Mouse (Mus musculus) thymus, postnatal 4 days (tissue): ENCODE measurements around the gene Hoxc6.

ENCODE experiments used
- DNase-seq: peaks from one replicate; pipeline ENCODE4 v3.0.0; 2021

The Hoxc6 gene

GRCm38 (mm10) chr15:103041613-103042012 lies 43.6 kb downstream of the Hoxc6 start:
- no peak for DNase-seq

GRCm38 (mm10) chr15:103042209-103042608 lies 44.2 kb downstream of the Hoxc6 start:
- no peak for DNase-seq

- no peak for DNase-seq
These were observed 53.6 kb downstream of the Hoxc6 start for GRCm38 (mm10) chr15:103051670-103052069.

GRCm38 (mm10) chr15:103053210-103053609 lies 55.2 kb downstream of the Hoxc6 start:
- no peak for DNase-seq

DNA sequence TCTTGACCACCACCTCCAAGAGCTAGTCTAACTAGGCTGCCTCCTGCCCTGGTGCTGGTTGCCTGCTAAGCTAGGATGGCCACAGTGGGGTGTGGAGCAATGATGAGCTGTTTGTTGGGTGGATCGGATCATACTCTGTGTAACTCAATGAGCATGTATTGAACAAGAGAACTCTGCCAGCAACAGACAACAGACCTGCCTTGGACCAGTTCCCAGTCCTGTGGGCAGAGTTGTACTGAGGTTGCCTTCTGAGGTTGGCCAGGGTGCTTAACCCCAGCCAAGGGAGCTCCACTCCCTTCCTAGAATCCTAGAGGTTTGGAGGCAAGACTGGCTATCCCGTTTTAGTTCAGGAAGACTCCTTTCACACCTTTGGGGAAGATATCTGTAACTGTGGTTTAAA lies 58.3 kb downstream of the Hoxc6 start:
- DNase-seq: no peak

GRCm38 (mm10) chr15:103058715-103059114 lies 60.7 kb downstream of the Hoxc6 start:
- DNase-seq: no peak

DNA sequence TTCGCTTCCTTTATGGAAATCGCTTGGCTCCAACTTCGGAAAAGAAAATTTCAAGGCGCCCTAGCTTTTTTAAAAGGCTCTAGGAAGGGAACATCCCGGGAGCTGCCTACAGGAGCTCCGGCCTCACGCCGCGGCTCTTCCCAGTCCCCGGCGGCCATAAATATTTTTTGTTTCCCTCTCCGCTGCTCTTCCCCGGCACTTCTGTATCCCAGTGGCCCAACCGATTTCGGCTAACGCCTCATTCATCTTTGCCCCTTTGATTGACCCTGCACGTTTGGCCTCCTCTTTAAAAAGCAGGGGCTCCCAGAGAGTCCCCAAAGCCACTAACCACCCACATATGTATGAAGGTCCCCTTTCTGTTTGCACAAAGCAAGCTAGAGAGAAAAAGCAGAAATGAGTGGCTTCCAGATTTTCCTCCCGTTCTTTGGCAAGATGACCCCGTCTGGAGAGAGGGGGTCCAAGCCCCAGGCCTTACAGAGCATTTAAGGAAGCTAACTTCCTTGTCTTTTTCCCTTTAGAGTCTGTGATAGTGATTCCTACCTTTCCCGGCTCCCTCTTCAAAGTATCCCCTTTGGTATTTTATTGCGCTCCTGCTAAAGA lies 61.4 kb downstream of the Hoxc6 start:
- DNase-seq: no peak

GRCm38 (mm10) chr15:103060021-103060340 lies 61.9 kb downstream of the Hoxc6 start:
- DNase-seq: no peak

GRCm38 (mm10) chr15:103060341-103061130 lies 62.5 kb downstream of the Hoxc6 start:
- peak; percentile 12 for DNase-seq

DNA sequence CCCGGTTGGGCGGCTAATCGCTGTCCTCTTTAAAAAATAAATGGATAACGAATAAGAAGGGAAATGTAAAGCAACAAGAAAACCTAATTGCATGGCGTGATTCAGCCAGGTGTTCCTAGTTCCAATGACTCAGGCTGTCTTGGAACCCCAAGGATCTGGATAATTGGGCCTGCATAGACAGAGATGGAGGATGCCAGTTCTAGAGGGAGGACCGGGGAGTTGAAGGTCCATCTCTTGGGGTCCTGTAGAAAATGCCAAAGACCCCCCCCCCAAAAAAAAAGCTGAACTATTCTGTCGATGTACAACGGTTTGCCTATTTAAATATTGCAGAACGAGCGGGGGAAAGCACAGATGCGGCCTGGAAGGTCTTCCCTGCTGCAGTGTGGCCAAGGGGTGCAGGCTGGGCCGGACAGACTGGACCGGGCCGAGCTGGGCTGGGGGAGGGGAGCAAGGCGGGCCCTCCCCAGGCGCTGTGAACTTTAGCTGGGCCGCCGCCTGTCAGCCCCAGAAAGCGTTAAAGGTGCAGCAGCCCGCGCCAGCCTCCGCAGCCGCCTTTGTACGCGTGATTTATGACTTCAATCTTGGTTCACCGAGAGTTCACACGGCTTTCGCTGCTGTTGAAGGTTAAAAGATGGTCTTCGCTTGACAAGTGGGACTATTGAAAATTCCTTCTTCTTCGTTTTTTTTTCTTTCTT lies 63.2 kb downstream of the Hoxc6 start:
- DNase-seq: no peak
